Mouse (Mus musculus) forebrain, embryonic 14.5 days (tissue): ENCODE data around the gene Rgs3. TPM values are rescaled to one million over a fixed set of nuclear protein-coding genes. Genes with fewer than 3 reads are reported as not detected.

ENCODE experiments used
- ATAC-seq: fragments of 200-750 bp; cut with Nextera tagmentation; 2 replicates; pipeline ENCODE4 v1.8.0; 2017; ENCODE audit warnings: mild to moderate bottlenecking, moderate library complexity
- DNase-seq: peaks from one replicate; pipeline ENCODE4 v3.0.0-alpha.2; 2015; ENCODE audit warnings: low spot score
- H3K27ac ChIP-seq: fragments of 300-500 bp; sonication (generic); 2 replicates; pipeline ENCODE4 v1.5.1; 2014; ENCODE audit warnings: low read depth, mild to moderate bottlenecking, control low read depth, low read length, moderate library complexity
- H3K27me3 ChIP-seq: fragments of 300-500 bp; sonication (generic); replicated peaks from 2 replicates; pipeline ENCODE4 v1.6.1; 2014; ENCODE audit warnings: low read length, control low read depth, mixed read lengths; ENCODE audit not compliant: control insufficient read depth, insufficient read depth
- H3K36me3 ChIP-seq: fragments of 300-500 bp; sonication (generic); 2 replicates; pipeline ENCODE4 v1.6.1; 2014; ENCODE audit warnings: low read length, control low read depth; ENCODE audit not compliant: control insufficient read depth, insufficient read depth
- H3K4me1 ChIP-seq: fragments of 300-500 bp; sonication (generic); 2 replicates; pipeline ENCODE4 v1.6.1; 2014; ENCODE audit warnings: antibody characterized with exemption, low read length, control low read depth; ENCODE audit not compliant: control insufficient read depth, insufficient read depth
- H3K4me2 ChIP-seq: fragments of 300-500 bp; sonication (generic); 2 replicates; pipeline ENCODE4 v1.6.1; 2014; ENCODE audit warnings: mild to moderate bottlenecking, control low read depth, low read length
- H3K4me3 ChIP-seq: fragments of 300-500 bp; sonication (generic); 2 replicates; pipeline ENCODE4 v1.5.1; 2014; ENCODE audit warnings: low read depth, low read length, control low read depth
- H3K9ac ChIP-seq: fragments of 300-500 bp; sonication (generic); 2 replicates; pipeline ENCODE4 v1.6.1; 2014; ENCODE audit warnings: mild to moderate bottlenecking, low read length, control low read depth, moderate library complexity
- H3K9me3 ChIP-seq: fragments of 300-500 bp; sonication (generic); replicated peaks from 2 replicates; pipeline ENCODE4 v1.6.1; 2016; ENCODE audit warnings: low read length, control low read depth, mixed read lengths; ENCODE audit not compliant: control insufficient read depth
- WGBS: fragments of 180-500 bp; shearing (Covaris S2); extraction: QIAGEN DNeasy Blood & Tissue Kit; methylation state at CpG from one replicate; pipeline ENCODE4 v1.1.7; 2014; 5-methylcytosine and 5-hydroxymethylcytosine counted together
- polyA plus RNA-seq: library from polyadenylated mRNA; unstranded; fragments of >200 nt; fragmentation: Nextera tagmentation; extraction: Ambion mirVana; gene quantifications from 2 replicates; pipeline ENCODE4 v1.2.1, GENCODE M21; 2014

Rgs3 gene
- polyA plus RNA-seq, 1 experiment from 2014 or later, result 44.8 TPM

DNA sequence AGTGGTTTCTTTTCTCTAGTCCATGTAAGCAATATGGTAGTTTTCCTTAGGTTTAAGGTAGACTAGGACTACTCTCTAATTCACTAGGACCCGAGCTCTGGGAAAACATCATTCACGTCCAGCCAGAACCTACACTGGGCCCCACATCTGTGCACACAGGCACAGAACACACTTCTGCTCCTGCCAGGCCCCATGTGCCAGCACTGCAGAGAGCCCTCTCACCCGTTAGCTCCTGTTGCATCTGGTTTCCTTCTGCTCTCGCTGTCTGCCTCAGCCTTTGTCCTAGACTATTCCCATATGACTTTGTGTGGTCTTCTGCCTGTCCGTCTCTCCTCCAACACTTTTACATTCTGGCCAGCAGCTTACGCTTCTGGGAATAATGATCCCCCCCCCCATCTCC is 25.9 kb upstream of the Rgs3 start:
- Histone ChIP-seq H3K9ac (no peak overlapping the region), H3K4me3 (no peak overlapping the region), H3K9me3 (no peaks in the 10 kb centered on the region), H3K36me3 (no peaks in the 10 kb centered on the region), H3K4me1 (no peaks in the 10 kb centered on the region), H3K27ac (no peak overlapping the region), H3K27me3 (no peaks in the 10 kb centered on the region), H3K4me2 (no peak overlapping the region)
- DNase-seq, result no peak
- ATAC-seq, result no peak
- 79% methylated on average over 6 of the region's 6 CpGs for WGBS

DNA sequence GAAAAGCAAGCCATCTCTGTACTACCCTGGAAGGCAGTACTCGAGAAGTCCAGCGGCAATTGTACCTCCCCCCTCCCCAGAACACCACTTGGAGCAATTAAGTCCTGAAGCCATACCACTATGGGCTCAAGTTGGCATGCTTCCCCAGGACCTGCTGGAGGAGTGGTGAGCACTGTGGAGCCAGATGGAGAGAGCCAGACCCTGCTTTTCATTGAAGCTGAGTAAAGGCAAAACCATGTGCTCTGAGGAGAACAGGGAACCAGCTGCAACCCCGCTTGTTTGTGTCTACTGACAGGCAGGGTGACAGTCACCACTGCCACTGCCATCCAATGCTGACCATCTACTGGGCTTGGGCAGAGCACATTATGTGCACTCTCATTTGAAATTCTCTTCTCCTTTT is 17.8 kb upstream of the Rgs3 start:
- DNase-seq (peak; percentile 59), ATAC-seq (peak; percentile 68)
- no peaks in the 10 kb centered on the region for H3K36me3 ChIP-seq
- H3K27ac ChIP-seq, result no peak overlapping the region
- H3K9ac ChIP-seq, result no peak overlapping the region
- H3K4me1 ChIP-seq, result no peaks in the 10 kb centered on the region
- H3K9me3 ChIP-seq, result no peaks in the 10 kb centered on the region
- no peak overlapping the region for H3K4me2 ChIP-seq
- H3K4me3 ChIP-seq, result no peak overlapping the region
- 76% methylated on average over 3 of the region's 3 CpGs for WGBS
- H3K27me3 ChIP-seq, result no peaks in the 10 kb centered on the region

DNA sequence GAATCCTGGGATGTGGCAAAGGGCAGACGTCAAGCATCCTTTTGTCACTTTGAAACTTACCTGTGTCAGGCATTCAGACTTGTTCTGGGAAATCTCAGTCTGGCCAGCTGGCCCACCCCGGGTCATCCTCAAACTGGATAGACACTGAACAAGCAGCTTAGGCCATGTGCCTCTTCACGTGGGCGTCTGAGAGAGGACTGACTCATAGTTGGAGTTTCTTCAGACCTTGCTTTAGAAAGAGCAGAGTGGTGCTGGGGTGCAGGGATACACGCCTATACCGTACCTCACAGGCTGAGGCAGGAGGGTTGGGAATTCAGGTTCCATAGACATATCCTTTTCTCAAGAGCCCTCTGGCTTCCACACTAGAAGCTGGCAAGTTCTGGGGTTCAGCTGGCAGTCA is 15.9 kb upstream of the Rgs3 start:
- no peaks in the 10 kb centered on the region for H3K36me3 ChIP-seq
- no peak overlapping the region for H3K4me2 ChIP-seq
- no peak for DNase-seq
- no peaks in the 10 kb centered on the region for H3K4me1 ChIP-seq
- ATAC-seq, result no peak
- H3K9me3 ChIP-seq, result no peaks in the 10 kb centered on the region
- H3K9ac ChIP-seq, result no peak overlapping the region
- 87% methylated on average over 6 of the region's 6 CpGs for WGBS
- no peak overlapping the region for H3K27ac ChIP-seq
- H3K4me3 ChIP-seq, result no peak overlapping the region
- H3K27me3 ChIP-seq, result no peaks in the 10 kb centered on the region

DNA sequence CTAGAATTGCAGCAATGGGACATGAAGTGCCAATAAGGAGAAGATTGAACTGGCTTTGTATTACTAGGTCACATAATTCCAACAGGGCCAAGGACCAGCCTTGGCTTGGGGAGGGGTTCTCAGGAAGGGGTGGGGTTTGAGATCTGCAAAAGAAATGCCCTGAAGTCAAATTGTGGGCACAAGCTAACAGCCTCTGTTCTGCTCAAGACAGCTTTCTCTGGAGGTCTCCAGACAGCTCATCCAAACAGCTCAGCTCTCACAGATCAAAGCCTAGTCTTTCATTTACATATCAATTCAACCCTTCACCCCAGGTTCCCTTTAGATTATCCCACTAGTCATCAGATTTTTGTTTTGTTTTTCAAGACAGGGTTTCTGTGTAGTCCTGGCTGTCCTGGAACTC is 14.8 kb upstream of the Rgs3 start:
- no peak for ATAC-seq
- Histone ChIP-seq H3K27ac (no peak overlapping the region), H3K9me3 (no peaks in the 10 kb centered on the region), H3K4me2 (no peak overlapping the region), H3K4me3 (no peak overlapping the region), H3K9ac (no peak overlapping the region), H3K36me3 (no peaks in the 10 kb centered on the region), H3K4me1 (no peaks in the 10 kb centered on the region), H3K27me3 (no peaks in the 10 kb centered on the region)
- no peak for DNase-seq

DNA sequence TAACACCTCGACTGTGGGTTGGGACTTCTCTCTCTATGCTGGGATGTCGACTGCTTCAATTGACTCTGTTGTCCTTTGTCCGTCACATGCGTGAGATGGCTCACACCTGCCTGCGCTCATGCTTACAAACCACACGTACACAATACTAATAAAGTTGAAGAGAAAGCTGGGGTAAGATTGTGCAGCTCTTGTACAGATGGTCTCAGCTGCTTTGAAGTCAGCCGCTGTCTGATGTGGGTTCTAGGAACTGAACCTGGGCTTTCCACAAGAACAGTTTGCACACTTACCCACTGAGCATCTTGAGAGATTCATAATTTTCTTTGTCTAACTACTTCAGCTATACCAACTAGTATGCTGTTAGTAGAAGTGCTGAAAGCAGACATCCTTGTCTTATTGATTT is 7.7 kb upstream of the Rgs3 start:
- H3K9ac ChIP-seq, result no peak overlapping the region
- ATAC-seq (no peak), DNase-seq (no peak)
- H3K27ac ChIP-seq, result no peak overlapping the region
- no peaks in the 10 kb centered on the region for H3K9me3 ChIP-seq
- no peaks in the 10 kb centered on the region for H3K27me3 ChIP-seq
- H3K36me3 ChIP-seq, result no peaks in the 10 kb centered on the region
- no peak overlapping the region for H3K4me2 ChIP-seq
- no peaks in the 10 kb centered on the region for H3K4me1 ChIP-seq
- H3K4me3 ChIP-seq, result no peak overlapping the region
- WGBS, result 85% methylated on average over 7 of the region's 7 CpGs

DNA sequence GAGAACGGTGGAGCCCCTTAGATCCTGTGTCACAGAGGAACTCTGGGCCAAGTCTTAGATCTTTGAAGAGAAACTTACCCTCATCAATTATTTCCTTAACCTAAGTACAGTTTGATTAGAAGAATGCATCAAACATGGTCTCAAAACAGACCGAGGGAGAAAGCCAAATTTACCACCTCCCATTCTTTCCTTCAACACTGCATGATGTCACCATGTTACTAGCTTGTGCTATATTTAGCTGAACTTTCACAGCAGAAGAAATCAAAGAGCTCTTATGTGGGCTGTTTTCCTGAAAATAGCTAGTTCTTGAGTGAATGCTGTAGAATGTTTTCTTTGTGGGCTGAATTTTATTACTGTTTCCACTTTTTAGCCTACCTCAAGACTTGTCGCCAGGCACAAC is 2.2 kb upstream of the Rgs3 start:
- H3K27me3 ChIP-seq, result no peaks in the 10 kb centered on the region
- no peak overlapping the region for H3K4me2 ChIP-seq
- 50% methylated on average over 3 of the region's 3 CpGs for WGBS
- no peak overlapping the region for H3K4me3 ChIP-seq
- ATAC-seq (no peak), DNase-seq (peak; percentile 29)
- no peaks in the 10 kb centered on the region for H3K36me3 ChIP-seq
- no peaks in the 10 kb centered on the region for H3K9me3 ChIP-seq
- H3K4me1 ChIP-seq, result no peaks in the 10 kb centered on the region
- no peak overlapping the region for H3K9ac ChIP-seq
- no peak overlapping the region for H3K27ac ChIP-seq

DNA sequence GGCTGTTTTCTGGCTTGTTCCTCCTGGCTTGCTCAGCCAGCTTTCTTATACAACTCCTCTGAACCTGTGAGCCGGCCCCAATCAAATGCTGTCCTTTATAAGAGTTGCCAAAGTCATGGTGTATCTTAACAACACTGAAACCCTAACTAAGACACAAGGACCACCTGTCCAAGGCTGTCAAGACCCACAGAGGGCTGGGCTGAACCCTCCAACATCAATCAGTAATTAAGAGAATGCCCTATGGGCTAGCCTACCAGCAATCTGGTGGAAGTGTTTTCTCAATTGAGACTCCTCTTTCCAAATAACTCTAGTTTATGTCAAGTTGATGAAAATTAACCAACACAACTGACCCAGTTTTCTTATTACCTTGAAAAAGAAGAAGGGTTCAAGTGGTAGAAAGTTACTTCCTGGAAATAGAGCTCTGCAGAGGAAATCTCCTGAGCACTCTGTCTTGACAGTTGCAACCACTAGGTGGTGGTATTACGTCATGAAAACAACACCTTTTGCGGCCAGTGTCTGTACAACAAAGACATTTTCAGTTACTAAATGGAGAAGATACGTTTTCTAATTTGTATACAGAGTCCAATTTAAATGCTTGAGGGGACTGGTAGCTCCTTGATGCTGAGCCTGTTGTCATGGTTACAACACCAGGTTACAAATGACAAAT is 1.4 kb downstream of the Rgs3 start:
- H3K9me3 ChIP-seq, result no peaks in the 10 kb centered on the region
- 18% methylated on average over 4 of the region's 4 CpGs for WGBS
- no peaks in the 10 kb centered on the region for H3K4me1 ChIP-seq
- no peak overlapping the region for H3K4me3 ChIP-seq
- ATAC-seq, result peak; percentile 88
- H3K36me3 ChIP-seq, result no peaks in the 10 kb centered on the region
- no peak overlapping the region for H3K9ac ChIP-seq
- peak; percentile 94 for DNase-seq
- H3K27me3 ChIP-seq, result no peaks in the 10 kb centered on the region
- no peak overlapping the region for H3K27ac ChIP-seq
- H3K4me2 ChIP-seq, result no peak overlapping the region

DNA sequence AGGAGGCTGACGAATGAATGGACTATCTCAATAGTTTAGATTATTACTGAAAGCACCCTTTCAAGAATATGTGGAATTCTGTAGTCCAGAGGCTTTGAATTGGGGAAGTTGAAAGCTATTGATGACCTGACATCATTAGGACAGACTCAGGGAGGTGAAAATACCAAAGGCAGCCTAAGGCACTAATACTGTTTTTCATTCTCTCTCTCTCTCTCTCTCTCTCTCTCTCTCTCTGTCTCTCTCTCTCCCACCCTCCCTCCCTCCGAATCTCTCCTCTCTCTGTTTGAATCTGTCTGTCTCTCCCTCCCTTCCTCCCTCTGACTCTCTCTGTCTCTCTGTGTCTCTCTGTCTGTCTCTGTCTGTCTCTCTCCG is 2.0 kb downstream of the Rgs3 start:
- Histone ChIP-seq H3K4me3 (no peak overlapping the region), H3K4me2 (no peak overlapping the region), H3K27ac (no peak overlapping the region), H3K27me3 (no peaks in the 10 kb centered on the region), H3K9ac (no peak overlapping the region), H3K9me3 (no peaks in the 10 kb centered on the region), H3K4me1 (no peaks in the 10 kb centered on the region), H3K36me3 (no peaks in the 10 kb centered on the region)
- DNase-seq, result no peak
- no peak; the same call in none of the 2 replicates for ATAC-seq
- WGBS, result 45% methylated on average over 3 of the region's 3 CpGs

DNA sequence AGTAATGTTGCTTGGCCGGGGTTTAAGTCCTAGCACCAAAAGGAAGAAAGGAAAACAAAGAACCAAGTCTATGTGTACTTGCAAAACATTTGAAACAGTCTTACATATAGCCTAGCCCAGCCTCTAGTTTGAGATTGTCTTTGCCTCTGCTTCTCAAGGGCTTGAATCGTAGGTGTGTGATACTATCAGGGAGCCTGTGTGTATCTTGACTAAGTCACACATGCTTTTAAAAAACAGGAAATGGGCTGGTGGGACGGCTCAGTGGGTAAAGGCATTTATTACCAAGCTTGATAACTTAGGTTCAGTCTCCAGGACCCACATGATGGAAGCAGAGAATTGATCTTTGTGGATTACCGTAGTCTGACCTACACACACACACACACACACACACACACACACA is 2.4 kb downstream of the Rgs3 start:
- WGBS, result 72% methylated on average over 4 of the region's 4 CpGs
- Histone ChIP-seq H3K4me2 (no peak overlapping the region), H3K9me3 (no peaks in the 10 kb centered on the region), H3K4me1 (no peaks in the 10 kb centered on the region), H3K36me3 (no peaks in the 10 kb centered on the region), H3K27ac (no peak overlapping the region), H3K27me3 (no peaks in the 10 kb centered on the region), H3K4me3 (no peak overlapping the region), H3K9ac (no peak overlapping the region)
- ATAC-seq (no peak), DNase-seq (no peak)
